Mouse (Mus musculus) layer of hippocampus, adult 9-10 months (tissue): ENCODE data around the gene Utp15.
A peak's percentile ranks its signal among the peaks of the same experiment; 100 is the strongest.

ENCODE experiments used
- DNase-seq: peaks from one replicate; pipeline ENCODE4 v3.0.0; 2022; ENCODE audit warnings: low spot score

Gene Utp15

DNA sequence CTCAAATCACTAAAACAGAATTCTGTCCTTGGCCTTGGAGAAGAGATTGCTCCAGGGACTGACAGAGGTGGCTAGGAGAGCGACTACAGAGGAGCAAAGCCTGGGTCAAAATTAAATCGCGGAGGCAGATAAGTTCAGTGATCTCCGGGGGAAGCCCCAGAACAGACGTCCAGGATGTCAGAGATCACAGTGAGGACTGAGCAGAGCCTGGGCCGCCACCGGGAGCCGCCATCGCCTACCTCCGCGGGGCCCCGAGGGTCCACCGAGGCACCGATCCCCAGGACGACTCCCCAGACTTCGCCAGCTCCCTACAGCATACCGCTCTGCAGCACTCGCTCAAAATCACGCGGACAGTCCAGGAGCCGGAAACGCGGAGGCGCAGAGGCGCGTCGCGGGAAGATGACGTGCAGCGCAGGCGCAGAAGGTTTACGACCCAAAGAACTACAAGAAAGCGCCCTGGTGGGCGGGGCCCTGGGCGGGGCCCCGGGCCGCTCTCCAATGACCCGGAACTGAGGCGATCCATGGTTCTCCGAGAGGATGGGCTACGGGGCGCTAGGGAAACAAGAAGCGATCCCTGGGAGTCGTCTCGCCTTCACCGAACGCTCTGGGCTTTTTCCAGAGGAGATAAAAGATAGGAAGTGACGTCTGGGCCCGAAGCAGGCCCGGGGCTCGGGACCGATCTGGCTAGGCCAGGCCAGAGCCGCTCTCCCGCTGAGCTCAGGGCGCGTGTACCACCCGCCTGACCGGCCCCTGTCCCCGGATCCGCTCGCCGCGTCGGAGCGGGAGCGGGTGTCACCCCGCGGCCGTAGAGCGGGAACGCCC, at the start of gene Utp15, which contains the start of gene Ankra2:
Gene Utp15 (minus strand): TSS at position 406 of the 822 bp plus-strand sequence.
Gene Ankra2 (plus strand): TSS at position 439 of the 822 bp plus-strand sequence.
- DNase-seq: peak; percentile 97

DNA sequence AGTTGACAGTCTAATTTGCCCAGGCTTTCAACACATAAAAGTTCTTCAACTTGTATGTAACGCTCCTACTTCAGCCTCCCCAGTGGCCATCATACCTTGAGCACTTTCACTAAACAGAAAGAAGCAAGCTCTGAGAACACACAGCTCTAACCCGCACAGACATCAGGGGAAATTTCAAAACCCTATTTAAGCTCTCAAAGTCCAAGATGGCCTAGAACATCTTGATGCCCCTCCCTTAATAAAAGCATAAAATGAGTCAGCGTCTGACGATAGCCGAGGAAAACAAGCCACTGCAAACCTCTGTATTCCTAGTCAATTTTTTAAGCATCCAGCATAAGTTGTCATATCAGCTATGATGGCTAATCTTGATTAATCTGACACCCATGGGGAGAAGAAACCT, 48.8 kb upstream of the Utp15 start:
- no peak for DNase-seq

DNA sequence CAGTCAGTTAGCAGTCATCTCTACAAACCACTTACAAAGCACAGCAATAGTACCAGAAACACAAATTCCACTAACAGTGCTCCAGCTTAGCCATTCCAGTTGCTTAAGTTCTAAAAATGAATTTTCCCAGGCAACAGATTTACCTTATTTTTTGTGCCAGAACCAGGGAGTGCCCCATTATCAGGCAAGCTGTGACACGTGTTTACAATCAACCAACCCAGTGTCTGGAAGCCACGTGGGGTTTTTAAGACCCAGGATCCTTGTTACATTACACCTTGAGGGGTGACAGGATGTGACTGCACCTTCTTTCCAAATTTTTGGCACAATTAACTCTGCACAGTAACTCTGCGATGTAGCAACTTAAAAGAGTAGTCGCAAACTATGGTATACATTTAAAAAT, 45.9 kb upstream of the Utp15 start:
- DNase-seq: no peak

DNA sequence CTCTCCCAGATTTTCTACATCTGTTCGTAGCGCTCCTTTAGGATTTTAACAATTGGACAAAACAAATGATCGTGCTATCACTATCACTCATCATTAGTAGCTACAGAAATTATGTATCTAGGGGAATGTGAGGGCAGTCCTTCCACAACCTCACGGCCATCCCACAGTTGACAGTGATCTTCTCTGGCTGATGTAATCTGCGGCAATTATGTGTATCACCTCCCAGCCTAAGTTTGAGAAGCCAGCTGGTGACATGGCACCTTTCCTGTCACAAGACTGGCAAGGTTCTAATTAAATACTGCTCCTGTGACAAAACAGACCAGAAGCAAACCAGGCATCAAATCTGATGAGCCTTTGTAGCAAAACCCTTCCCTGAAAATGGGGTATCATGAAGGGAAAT, 45.2 kb upstream of the Utp15 start:
- no peak for DNase-seq

DNA sequence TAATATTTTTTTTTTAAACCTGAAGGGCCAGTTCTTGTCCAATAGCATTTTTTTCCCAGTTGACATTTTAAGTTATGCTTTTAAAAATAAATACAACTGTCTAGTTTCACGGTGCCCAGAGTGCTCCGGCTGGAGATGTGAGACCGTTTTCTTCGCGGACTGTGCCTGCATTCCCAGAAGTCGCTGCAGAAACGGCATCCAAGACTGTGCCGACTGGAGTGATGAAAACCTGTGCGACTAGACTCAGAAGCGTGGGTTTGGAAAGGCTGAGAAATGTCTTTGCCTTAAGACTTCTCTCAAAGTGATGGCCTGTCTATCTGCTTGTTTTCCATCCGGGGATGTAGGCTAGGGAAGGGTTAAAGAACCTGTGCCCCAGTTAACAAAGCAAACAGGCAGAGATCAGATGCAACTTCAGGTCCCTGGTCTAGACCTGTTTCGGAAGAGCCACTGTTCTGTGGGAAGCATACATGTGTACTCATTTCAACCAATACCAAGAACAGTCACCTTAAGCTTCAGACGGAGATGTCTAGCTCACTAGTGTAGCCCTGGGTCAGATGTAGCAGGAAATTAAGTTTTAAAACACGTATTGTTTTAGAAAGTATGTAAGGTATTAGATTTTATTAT, 44.1 kb upstream of the Utp15 start:
- DNase-seq: no peak

DNA sequence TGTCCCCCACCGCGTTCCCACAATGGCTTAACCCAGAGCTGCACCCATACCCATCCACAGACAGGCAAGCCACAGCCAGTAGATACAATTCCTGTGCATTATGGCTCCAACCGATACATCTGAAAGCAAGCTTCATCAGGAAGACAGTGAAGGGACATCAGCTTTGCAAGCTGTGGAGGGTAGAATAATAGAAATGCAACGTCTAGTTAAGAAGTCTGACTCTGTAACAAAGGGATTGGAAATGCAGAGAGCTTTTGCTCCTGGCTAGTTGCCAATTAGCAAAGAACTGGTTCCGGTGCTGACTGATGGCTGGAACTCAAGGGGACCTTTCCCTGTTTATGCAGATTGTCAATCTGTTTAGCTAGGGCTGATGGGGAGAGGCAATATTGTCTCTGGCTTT, 43.6 kb upstream of the Utp15 start:
- no peak for DNase-seq

DNA sequence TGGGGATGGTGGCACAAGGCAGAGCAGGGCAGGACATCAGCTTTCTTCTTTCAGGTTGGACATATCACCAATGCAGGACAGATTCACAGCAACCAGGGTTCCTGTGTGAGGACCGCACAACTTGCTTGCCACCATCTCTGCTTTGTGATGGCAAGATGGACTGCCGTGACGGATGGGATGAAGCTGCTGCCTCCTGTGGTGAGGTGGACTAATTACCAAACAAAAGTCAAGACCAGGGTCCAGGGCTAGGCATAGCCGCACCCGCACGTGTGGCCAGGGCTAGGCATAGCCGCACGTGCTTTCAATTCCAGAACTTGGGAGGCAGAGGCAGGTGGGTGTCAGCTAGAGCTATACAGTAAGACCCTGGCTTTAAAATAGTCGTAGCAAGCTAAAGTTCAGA, 42.4 kb upstream of the Utp15 start:
- DNase-seq: no peak

DNA sequence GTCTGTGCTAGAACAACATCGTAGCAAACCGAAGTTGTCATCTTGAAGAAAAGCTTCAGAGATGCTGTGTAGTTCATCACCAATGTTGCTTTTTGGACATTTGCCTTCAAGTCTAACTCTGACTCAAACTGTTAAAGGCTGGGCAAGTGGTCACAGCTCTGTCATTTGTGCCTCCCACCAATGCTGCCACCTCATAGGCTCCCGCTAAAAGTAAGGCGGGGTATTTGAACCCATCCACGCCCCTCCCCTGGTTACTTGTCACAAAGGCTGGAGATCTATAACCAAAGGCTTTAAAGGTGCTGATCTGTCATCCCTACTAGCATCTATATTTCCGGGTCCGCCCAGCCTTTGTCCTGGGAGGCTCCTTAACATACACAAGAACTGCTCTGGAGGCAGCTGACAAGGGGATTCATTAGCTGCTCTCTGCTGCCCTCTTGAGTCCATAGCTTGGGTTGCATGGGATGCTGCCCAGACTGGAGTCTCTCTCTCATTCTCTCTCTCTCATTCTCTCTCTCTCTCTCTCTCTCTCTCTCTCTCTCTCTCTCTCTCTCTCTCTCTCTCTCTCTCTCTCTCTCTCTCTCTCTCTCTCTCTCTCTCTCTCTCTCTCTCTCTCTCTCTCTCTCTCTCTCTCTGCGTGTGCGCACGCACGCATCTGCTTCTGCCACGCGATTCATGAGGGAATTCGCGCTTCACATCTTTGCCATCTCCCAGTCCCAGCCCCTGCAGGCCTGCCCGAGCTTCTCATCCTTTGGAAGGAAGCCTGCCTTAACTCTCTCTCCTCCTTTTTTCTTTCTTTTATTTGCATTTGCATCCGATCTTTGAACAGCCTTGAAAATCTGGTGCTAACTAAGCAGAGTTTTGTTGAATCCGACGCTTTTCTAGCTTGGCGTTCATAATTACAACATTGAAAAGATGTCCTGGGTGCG, 36.3 kb upstream of the Utp15 start:
- peak; percentile 78 for DNase-seq

DNA sequence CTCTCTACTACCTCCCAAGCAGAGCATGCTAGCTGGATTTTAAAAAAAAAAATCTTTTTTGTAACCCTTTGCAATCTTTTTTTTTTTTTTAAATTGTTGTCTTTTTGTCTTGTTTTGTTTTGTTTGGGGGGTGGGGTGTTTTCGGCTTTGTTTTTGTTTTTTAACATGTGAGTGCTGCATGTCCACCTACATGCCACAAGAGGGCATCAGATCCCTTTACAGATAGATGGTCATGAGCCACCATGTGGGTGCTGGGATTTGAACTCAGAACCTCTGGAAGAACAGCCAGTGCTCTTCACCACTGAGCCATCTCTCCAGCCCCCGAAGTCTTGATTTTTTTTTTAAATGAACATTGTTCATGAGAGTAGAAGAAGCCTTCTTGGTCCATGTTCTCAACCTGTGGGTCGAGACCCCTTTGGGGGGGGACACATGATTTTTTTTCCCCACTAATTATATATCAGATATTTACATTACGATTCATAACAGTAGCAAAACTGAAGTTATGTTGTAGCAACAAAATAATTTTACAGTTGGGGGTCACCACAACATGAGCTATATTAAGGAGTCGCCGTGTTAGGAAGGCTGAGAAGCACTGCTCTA, 35.1 kb upstream of the Utp15 start:
- no peak for DNase-seq

DNA sequence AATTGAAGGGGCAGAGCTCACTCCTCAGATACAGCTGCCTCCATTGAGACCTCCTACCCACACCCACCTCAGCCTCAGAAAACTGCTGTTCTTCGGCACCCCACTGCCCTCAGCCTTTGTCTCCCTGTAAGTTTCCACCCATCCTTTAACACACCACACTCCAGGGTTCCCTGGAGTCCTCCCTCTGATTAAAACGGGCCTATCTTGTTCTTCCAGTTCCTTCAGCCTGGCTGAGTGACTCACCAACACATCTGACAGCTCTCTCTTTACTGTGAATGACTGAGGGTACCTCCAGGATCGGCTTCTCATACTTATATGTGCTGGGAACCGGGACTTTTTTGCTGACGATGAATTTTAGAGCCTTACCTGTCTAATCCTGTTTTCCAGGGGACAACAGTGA, 33.2 kb upstream of the Utp15 start:
- no peak for DNase-seq

DNA sequence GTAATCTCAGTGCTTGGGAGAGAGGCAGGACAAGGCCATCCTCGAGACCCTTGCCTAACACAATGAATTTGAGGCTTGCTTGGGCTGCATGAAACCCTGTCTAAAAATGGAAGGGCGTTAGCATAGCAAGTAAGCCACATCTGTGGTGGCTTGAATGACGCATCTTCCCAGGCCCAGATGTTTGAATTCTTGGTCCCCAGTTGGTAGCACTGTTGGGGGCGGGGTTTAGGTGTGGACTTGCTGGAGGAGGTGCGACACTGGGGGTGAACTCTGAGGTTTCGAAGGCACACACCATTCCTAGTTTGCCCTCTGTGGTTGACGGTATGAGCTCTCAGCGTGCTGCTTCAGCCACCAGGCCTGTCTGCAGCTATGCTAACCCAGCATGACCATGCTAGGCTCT, 28.9 kb upstream of the Utp15 start:
- no peak for DNase-seq

DNA sequence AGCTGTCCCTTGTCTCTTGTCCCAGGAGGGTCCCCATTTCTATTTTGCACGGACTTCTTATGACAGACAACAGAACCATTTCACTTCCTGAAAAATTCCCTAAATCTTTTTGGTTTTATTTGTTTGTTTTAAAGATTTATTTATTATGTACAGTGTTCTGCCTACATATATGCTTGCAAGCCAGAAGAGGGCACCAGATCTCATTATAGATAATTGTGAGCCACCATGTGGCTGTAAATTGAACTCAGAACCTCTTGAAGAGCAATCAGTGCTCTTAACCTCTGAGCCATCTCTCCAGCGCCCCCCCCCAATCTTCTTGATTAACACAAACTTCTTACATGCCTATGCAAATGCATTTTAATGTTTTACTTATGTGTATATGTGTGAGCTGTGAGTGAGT, 27.9 kb upstream of the Utp15 start:
- no peak for DNase-seq

DNA sequence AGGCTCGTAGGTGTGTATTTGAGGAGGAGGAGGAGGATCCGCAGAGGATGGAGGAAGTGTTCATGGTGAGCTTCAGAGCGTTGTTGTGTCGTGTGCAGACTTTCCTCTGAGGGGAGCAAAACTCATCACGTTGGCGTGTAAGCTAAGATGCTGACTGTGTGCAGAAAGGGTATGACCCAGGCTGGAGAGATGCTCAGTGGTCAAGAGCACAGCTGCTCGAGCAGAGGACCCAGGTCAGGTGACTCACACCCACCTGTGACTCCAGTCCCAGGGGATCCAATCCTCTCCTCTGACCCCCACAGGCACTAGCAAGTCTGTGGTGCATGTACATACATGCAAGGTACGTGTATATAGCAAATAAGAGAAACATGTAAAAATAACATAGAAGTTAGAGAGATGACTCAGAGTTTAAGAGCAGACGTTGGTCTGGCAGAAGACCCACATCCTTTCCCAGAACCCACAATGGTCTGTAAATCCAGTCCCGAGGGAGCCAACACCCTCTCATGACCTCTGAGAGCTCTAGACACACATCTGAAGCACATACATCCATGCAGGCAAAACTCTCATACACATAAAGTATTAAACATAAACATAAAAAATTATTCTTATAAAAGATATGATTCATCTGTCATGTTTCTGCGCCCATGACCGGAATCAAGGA, 18.3 kb upstream of the Utp15 start:
- DNase-seq: no peak

DNA sequence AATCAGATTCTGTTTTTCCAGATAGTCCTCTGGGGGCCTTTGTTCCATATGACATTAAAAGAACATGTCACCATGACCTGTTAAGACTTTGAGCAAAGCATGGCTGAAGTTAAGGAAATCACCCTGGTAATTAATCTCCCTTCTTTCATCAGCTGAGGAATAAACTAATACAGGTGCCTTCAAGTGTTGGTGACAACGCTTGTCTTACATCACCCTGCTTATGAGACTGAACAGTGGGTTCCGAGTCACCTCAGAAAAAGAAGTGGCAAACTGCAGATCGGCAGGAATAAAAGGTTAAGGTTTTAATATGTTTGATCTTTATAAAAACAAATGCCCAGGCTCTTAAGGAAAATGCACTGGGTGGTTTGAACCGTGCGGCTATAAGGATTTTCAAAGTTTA, 16.8 kb upstream of the Utp15 start, which contains the start of gene Gm21976:
Gene Gm21976 (plus strand): TSS at position 202 of the 400 bp plus-strand sequence.
- no peak for DNase-seq

DNA sequence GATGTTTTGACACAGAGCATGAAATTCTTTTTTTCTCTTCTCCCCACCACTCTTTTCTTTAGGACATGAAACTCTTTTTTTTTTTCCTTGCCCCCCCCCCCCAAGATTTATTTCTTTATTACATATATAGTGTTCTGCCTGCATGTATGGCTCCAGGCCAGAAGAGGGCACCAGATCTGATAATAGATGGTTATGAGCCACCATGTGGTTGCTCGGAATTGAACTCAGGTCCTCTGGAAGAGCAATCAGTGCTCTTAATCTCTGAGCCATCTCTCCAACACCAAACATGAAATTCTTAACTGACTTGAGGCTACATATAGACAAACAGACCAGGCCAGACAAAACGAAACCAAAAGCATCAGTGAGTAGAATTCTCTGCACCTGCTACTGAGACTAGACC, 14.7 kb upstream of the Utp15 start:
- DNase-seq: no peak

DNA sequence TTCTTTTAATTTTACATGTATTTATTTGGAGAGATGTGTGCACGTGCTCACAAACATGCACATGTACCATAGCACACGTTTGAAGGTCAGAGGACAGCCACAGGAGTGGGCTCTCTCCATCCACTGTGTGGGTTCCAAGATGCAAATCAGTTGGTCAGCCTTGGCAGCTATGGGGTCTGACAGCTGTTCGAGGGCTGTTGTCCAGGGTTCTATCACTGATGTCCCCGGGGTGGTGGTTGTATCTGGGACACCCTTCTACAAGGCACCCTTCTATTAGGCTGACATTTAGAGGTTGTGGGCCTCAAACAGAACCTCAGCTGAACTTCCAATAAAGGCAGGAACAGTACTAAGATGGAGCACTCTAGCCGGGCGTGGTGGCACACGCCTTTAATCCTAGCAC, 13.4 kb upstream of the Utp15 start:
- DNase-seq: no peak

DNA sequence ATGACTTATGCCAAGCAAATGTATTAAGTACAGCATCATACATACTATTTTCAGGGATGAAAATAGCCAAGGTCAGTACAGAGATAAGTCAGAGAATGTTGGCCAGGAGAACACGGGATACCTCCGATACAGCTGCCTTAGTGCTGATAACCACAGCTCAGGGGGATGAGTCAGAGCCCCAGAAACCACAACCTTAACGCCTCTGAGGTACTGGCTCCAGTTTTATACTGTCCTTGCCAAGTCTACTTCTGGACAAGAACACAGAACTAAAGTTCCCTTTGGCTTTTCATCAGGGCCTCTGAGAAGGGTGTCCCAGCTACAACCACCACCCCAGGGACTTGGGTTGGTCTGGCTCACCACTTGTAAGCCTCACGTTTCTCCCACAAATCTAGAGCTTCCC, 12.8 kb upstream of the Utp15 start:
- no peak for DNase-seq

DNA sequence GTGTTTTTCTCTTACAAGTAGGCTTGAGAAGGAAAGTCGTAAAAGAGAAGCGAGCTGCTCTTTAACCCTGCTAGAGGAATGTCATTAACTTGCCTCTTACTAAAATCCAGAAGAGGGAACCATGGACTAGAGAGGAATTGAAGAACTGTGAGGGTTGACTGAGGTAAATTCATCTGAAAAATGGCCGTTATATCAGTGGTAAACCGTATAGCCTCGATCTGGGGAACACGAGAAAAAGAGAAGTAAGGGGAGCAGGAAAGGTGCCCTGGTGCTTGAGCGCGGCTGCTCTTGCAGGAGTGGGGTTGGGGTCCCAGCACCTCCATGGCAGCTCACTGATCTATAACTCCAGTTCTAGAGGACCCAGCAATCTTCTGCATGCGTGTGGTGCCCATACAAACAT, 11.2 kb upstream of the Utp15 start:
- DNase-seq: no peak

DNA sequence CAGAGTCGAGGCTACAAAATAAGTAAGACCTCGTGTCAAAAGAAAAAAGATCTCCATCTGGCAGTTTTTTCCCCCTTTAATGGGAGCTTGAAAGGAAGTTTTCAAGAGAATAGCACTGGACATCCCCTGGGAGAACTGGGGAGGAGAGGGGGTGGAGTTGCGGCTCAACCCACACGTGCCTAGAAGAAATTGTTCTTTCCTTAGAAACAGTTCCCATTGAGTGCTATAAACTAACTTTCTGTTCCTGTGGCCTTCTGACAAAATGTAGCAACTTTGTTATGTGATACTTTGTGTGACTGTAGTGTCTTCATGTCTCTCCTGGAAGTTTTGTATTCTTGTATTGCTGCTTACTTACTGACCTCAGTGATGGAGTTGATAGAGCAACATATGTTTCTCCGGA, 1.3 kb upstream of the Utp15 start:
- no peak for DNase-seq

DNA sequence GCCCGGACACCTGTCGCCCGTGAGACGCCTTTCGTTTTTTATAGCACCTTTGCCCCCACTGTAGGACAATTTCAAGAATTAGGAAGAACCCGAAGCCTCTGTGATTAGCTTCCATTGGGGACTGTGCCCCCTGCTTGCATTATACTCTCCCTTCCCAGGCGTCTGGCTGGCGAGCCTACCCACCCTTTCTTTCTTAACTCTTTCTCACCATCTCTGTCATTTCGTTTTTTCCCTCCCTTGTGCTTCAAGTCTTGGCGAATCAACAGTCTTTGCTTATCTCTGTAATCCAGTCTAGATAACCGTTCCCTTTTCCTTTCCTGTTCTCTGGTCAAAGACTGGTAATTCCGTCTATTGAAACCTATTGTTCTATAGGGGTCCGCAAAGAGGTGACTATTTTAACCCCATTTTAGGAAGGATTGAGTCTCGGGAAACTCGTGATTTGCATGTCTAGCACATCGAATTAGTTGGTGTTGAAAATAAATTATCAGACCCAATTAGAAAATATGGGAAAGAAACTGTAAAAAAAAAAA, 682 bp upstream of the Utp15 start:
- DNase-seq: no peak

DNA sequence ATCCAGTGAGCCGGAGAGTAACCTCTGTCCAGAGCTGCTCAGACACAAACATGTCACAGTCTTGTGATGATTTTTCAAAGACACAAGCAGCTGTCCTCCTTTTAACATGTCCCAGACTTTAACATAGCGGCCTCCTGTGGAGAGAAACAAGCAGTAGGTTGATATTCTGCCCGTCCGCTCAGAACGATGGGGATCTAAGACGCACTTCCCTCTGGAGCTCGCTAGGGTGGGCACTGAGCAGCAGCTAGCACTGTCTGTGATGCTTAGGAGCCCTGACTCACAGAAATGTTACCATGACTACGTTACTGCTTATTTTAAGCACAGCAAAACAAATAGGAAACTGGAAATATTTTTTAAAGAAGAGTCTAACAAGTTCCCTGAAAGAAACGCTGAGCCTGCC, 7.9 kb downstream of the Utp15 start:
- DNase-seq: peak; percentile 49
